Mouse (Mus musculus) stomach, postnatal 0 days (tissue): ENCODE results near the gene Glb1. TPM values are rescaled to one million over a fixed set of nuclear protein-coding genes. Genes with fewer than 3 reads are reported as not detected.

ENCODE experiments used
- ATAC-seq: fragments of 200-750 bp; cut with Nextera tagmentation; 2 replicates; pipeline ENCODE4 v1.8.0; 2017; ENCODE audit not compliant: low FRiP score, low TSS enrichment
- DNase-seq: peaks from one replicate; pipeline ENCODE4 v3.0.0-alpha.2; 2016; ENCODE audit warnings: low spot score
- H3K27ac ChIP-seq: fragments of 300-500 bp; sonication (generic); replicated peaks from 2 replicates; pipeline ENCODE4 v1.5.1; 2014; ENCODE audit warnings: mild to moderate bottlenecking, control low read depth
- H3K27me3 ChIP-seq: fragments of 300-500 bp; sonication (generic); 2 replicates; pipeline ENCODE4 v1.6.1; 2014; ENCODE audit warnings: low read length; ENCODE audit not compliant: control insufficient read depth, insufficient read depth
- H3K36me3 ChIP-seq: fragments of 300-500 bp; sonication (generic); 2 replicates; pipeline ENCODE4 v1.6.1; 2014; ENCODE audit warnings: low read length, mixed read lengths; ENCODE audit not compliant: control insufficient read depth, insufficient read depth
- H3K4me1 ChIP-seq: fragments of 300-500 bp; sonication (generic); replicated peaks from 2 replicates; pipeline ENCODE4 v1.6.1; 2014; ENCODE audit warnings: antibody characterized with exemption; ENCODE audit not compliant: control insufficient read depth, insufficient read depth
- H3K4me2 ChIP-seq: fragments of 300-500 bp; sonication (generic); replicated peaks from 2 replicates; pipeline ENCODE4 v1.6.1; 2014; ENCODE audit warnings: low read depth, mild to moderate bottlenecking, control low read depth, moderate library complexity
- H3K4me3 ChIP-seq: fragments of 300-500 bp; sonication (generic); 2 replicates; pipeline ENCODE4 v1.5.1; 2014; ENCODE audit warnings: low read depth, low read length, control low read depth
- H3K9ac ChIP-seq: fragments of 300-500 bp; sonication (generic); 2 replicates; pipeline ENCODE4 v1.6.1; 2014; ENCODE audit warnings: mild to moderate bottlenecking, low read length, control low read depth, mixed read lengths
- H3K9me3 ChIP-seq: fragments of 300-500 bp; sonication (generic); 2 replicates; pipeline ENCODE4 v1.6.1; 2016; ENCODE audit warnings: low read length; ENCODE audit not compliant: control insufficient read depth
- CTCF ChIP-seq: IDR thresholded peaks from 2 replicates; pipeline ENCODE4 v1.5.1; 2016; ENCODE audit warnings: antibody characterized with exemption, low read depth, mild to moderate bottlenecking, moderate library complexity
- EP300 ChIP-seq: optimal IDR thresholded peaks from 2 replicates; pipeline ENCODE3; 2016; ENCODE audit warnings: antibody characterized with exemption
- whole genome bisulfite sequencing: fragments of 180-500 bp; shearing (Covaris S2); extraction: QIAGEN DNeasy Blood & Tissue Kit; methylation state at CpG from one replicate; pipeline ENCODE4 v1.1.7; 2014; 5-methylcytosine and 5-hydroxymethylcytosine counted together
- polyA plus RNA-seq: library from polyadenylated mRNA; unstranded; fragments of >200 nt; fragmentation: Nextera tagmentation; extraction: Ambion mirVana; gene quantifications from 2 replicates; pipeline ENCODE4 v1.2.1, GENCODE M21; 2015

The Glb1 gene
- polyA plus RNA-seq, 1 experiment from 2014 or later = 28.2 TPM

DNA sequence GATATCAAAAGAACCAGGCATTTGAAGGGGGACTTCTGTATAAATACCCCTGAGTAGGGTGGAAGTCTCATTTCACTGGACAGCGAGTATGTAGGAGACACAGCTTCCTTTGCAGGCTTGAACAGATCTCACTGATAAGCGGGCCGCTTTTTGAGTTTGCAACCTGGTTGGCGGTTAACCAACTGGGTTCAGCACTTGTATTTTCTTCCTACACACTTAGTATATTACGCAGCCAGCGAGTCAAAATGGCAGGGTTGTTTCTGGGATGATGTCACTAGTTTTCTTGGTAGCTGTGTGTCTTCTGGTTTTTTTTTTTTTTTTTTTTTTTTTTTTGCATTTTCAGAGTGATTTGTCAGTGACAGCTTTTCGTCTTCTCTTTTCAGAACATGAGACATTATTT, 20.9 kb downstream of the Glb1 start:
- no peak overlapping the region for H3K27ac ChIP-seq

DNA sequence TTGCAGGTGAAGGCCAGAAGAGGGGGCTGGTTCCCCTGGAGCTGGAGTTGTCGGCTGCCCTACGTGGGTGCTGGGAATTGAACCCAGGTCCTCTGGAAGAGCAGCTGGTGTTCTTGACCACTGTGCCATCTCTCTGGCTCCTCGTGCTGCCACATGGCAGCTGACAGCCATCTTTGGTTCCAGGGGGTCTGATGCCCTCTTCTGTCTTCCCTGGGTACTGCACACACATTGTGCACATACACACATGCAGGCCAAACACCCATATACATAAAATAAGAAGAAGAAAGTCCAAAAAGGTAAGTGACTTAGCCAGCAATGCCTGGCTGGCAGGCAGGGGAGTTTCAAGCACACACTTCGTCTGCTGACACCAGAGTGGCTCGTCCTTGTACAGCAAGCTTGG, 24.7 kb downstream of the Glb1 start:
- Histone ChIP-seq H3K36me3 (no peaks in the 10 kb centered on the region; the same call in 1 of the 2 replicates), H3K27ac (no peak overlapping the region), H3K4me1 (no peaks in the 10 kb centered on the region), H3K27me3 (no peaks in the 10 kb centered on the region), H3K4me3 (no peak overlapping the region), H3K4me2 (no peak overlapping the region), H3K9ac (no peak overlapping the region), H3K9me3 (no peaks in the 10 kb centered on the region)
- ATAC-seq = no peak
- no peak for TF ChIP-seq CTCF
- TF ChIP-seq EP300 = no peak
- 97% methylated on average over 5 of the region's 5 CpGs for WGBS
- no peak for DNase-seq

More for the DNA sequence above, 20.9 kb downstream of the Glb1 start:
- no peak overlapping the region for H3K9ac ChIP-seq
- WGBS = 92% methylated on average over 7 of the region's 7 CpGs
- H3K4me3 ChIP-seq = no peak overlapping the region
- no peak overlapping the region for H3K4me2 ChIP-seq
- no peaks in the 10 kb centered on the region for H3K27me3 ChIP-seq
- no peaks in the 10 kb centered on the region for H3K4me1 ChIP-seq
- H3K36me3 ChIP-seq = no peaks in the 10 kb centered on the region; the same call in 1 of the 2 replicates
- H3K9me3 ChIP-seq = no peaks in the 10 kb centered on the region
- no peak for ATAC-seq
- TF ChIP-seq EP300 (no peak), CTCF (no peak)
- DNase-seq = no peak

DNA sequence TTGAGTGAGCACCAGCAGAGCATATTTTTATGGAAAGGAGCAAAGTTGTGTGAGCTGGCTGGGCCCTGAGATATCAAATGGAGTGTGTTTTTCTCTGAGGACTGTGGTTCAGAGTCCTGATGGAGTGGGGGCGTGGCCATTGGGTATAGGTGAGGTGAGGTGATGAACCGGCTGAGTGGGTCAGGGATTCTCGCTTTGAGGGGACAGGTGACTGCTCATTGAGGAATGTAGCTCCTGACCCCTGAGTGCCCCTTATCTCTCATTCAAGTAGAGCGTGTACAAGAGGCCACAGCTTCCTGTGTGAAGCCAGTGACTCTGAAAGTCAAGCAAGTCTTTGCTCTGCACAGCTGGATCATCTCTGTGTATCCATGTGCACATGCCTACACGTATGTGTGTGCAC, 25.3 kb downstream of the Glb1 start:
- WGBS = 70% methylated on average over 5 of the region's 5 CpGs

DNA sequence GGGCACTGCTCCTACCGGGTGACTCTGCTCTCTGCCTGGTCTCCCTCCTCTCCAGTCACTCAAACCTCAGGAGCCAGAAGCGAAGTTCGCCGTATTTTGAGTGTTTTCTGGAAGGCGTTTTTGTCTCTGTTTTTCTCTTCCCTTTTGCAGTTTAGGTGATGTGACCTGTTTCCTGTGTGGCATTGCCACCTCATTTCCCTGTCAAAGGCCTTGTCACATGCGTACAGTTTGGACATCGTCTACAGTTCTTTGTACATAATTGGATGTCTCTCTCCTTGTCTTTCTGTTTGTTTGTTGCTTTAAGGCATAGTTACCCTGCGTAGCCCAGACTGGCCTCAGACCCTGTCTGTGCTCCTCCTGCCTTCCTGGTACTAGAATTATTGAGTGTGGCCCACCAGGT, 26.5 kb downstream of the Glb1 start:
- Histone ChIP-seq H3K27me3 (no peaks in the 10 kb centered on the region), H3K9me3 (no peaks in the 10 kb centered on the region), H3K4me1 (no peaks in the 10 kb centered on the region), H3K36me3 (no peaks in the 10 kb centered on the region), H3K4me2 (no peak overlapping the region), H3K4me3 (no peak overlapping the region), H3K9ac (no peak overlapping the region), H3K27ac (no peak overlapping the region)
- ATAC-seq (no peak), DNase-seq (no peak)
- WGBS = 93% methylated on average over 8 of the region's 8 CpGs
- no peak for TF ChIP-seq CTCF
- no peak for TF ChIP-seq EP300

More for the DNA sequence above, 25.3 kb downstream of the Glb1 start:
- Histone ChIP-seq H3K9me3 (no peaks in the 10 kb centered on the region), H3K36me3 (no peaks in the 10 kb centered on the region; the same call in 1 of the 2 replicates), H3K4me3 (no peak overlapping the region), H3K27me3 (no peaks in the 10 kb centered on the region), H3K4me1 (no peaks in the 10 kb centered on the region), H3K4me2 (no peak overlapping the region), H3K27ac (no peak overlapping the region), H3K9ac (no peak overlapping the region)
- TF ChIP-seq CTCF = no peak
- no peak for DNase-seq
- no peak for ATAC-seq

DNA sequence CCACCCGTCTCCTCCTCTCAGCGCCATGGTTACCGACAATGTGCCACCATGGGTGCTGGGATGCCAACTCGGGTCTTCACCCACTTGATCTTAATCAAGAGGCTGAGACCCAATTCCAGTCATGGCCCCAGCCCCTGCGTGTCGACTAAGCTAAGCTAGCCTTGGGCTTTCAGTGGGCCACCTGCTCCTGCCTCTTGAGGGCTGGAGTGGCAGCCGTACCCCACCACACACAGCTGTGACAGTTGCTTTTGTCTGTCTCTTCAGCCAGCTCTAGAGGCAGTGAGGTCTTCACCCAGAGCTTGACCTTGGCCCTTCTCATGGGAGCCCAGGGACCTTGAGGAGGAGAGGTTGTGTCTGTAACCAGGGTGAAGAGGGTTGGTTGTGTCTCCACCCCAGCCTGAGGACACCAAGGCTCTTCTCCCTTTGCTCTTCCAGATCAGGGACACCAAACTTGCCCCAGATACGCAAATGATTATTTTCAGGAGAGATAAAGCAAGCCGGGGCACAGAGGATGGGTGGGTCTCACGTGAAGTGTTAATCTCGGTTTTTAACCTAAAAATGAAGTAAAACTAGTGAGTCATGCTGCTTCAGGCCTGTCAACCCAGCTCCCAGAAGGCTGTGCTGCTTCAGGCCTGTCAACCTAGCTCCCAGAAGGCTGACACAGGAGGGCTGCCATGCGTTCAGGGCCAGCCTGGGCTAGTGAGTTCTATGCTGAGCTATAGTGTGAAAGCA, 27.4 kb downstream of the Glb1 start:
- Histone ChIP-seq H3K27me3 (no peaks in the 10 kb centered on the region), H3K27ac (no peak overlapping the region), H3K4me3 (no peak overlapping the region), H3K36me3 (no peaks in the 10 kb centered on the region), H3K4me1 (no peaks in the 10 kb centered on the region), H3K9ac (no peak overlapping the region), H3K4me2 (no peak overlapping the region), H3K9me3 (no peaks in the 10 kb centered on the region)
- no peak for ATAC-seq
- 79% methylated on average over 12 of the region's 12 CpGs for WGBS
- no peak for DNase-seq
- no peak for TF ChIP-seq CTCF
- TF ChIP-seq EP300 = no peak

DNA sequence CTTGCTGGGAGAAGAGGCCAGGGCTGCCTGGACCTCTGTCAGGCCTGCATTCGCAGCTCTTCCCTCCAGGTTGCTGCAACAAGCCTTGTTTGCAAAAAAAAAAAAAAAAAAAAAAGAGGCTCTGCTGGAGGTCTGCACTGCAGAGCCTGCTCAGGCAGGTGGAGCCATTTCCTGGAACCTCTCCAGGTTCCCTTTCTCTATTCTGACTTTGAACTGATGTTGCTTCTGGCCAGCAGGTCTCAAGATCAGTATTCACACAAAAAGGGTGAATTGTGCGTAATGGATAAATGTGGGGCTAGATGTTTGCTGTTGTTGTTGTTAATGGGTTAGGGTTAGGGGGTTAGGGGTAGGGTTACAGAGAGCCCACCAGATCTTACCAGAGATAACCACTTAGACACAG, 34.8 kb downstream of the Glb1 start:
- Histone ChIP-seq H3K4me2 (no peak overlapping the region), H3K4me3 (no peak overlapping the region), H3K27me3 (no peaks in the 10 kb centered on the region), H3K27ac (no peak overlapping the region), H3K4me1 (no peaks in the 10 kb centered on the region), H3K9me3 (no peaks in the 10 kb centered on the region), H3K9ac (no peak overlapping the region), H3K36me3 (no peaks in the 10 kb centered on the region)
- no peak for TF ChIP-seq CTCF
- TF ChIP-seq EP300 = no peak
- 69% methylated on average over 2 of the region's 2 CpGs for WGBS
- DNase-seq (no peak), ATAC-seq (no peak)
